Mouse (Mus musculus): ENCODE measurements at regions not wholly inside any gene's neighbourhood (a gene's known extent, or its start where the extent isn't known, plus 50 kb on each side); places are given as distances from the start of the nearest gene placed in this dataset.

DNA sequence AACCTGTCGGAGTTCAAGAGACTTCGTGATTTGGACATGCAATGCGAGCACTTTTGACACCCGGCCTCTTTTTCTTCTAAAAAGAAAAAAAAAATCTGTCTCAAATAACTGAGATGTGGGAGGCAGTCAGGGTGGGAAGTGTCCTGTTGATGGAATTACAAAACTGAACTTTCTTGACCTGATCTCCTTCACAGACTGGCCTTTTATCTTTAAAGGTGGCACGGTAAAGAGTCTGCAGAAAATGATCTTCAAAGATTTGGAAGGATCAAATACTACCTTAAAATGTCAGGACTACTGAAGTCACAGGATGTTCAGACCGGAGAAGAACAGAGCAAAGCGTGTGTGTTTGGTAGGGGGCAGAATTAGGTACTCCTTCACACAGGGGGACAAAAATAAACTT, 248.0 kb upstream of the Usp25 start:
- Histone ChIP-seq H3K4me3 (no peak overlapping the region), H3K9me3 (no peaks in the 10 kb centered on the region), H3K27me3 (replicated peaks) (no peaks in the 10 kb centered on the region), H3K4me2 (no peak overlapping the region), H3K9ac (no peak overlapping the region), H3K4me1 (peaks cover 17% of the 10 kb centered on the region), H3K36me3 (no peaks in the 10 kb centered on the region), H3K27ac (replicated peaks) (no peak overlapping the region)
- no peak for ATAC-seq (ENCODE audit: extremely low read depth, insufficient number of reproducible peaks, low FRiP score, low TSS enrichment)
- WGBS, result 45% methylated on average over 7 of the region's 7 CpGs

DNA sequence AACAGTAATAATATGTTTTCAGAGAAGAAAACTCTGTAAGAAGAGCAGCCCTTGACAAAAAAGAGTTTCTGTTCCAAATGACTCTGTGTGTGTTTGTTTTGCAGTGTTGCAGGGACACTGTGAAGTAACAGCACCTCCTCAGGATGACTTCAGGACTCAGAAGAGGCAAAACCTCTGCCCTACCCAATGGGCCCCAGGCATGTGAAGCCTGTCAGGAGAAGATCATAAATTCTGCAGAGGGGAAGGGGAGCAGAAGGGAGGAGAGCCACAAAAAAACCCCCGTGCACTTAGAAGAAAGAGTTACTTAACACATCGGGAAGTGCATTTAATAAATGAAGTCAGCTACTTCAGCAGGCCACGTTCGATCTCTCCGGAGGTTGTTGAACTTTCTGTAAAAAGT, 248.5 kb upstream of the Usp25 start:
- Histone ChIP-seq H3K4me3 (no peak overlapping the region), H3K36me3 (no peaks in the 10 kb centered on the region), H3K27me3 (replicated peaks) (no peaks in the 10 kb centered on the region), H3K4me1 (peaks cover 17% of the 10 kb centered on the region), H3K9me3 (no peaks in the 10 kb centered on the region), H3K27ac (replicated peaks) (no peak overlapping the region), H3K4me2 (no peak overlapping the region), H3K9ac (no peak overlapping the region)
- no peak for ATAC-seq (ENCODE audit: extremely low read depth, insufficient number of reproducible peaks, low FRiP score, low TSS enrichment)
- WGBS, result 65% methylated on average over 5 of the region's 5 CpGs

DNA sequence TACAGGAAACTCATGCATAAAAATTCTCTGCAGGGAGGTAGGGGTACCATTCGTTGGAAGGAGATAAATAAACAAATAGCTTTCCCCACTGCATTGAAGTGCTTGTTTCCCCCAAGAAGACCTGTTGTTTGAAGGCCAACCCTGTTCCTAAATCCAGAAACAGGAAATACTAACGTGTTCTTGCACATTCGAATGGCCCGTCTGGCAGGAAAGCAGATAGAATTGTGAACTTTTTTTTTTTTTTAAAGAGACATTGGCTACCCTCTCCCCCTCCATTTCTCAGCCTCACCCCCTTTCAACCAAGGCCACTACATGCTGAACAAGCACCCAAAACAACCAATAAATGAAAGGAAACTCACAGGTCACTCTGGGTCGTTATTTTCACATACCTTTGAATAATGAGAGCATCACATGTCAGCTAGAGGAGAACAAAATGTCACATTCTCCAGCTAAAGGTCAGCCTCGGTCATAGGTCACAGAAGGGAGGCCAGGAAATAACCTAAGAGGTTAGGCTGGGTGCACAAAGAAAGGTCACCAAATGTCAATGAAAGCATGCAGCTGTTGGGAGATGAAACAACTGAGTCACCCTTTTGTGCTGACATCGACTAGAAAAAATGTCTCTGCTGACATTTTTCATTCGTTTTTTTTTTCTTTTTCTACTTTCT, 250.8 kb upstream of the Usp25 start:
- no peak overlapping the region for H3K4me2 ChIP-seq
- no peak overlapping the region for H3K27ac ChIP-seq (replicated peaks)
- no peaks in the 10 kb centered on the region for H3K9me3 ChIP-seq
- no peaks in the 10 kb centered on the region for H3K27me3 ChIP-seq (replicated peaks)
- H3K9ac ChIP-seq, result no peak overlapping the region
- no peaks in the 10 kb centered on the region for H3K36me3 ChIP-seq
- WGBS, result 28% methylated on average over 8 of the region's 8 CpGs
- H3K4me3 ChIP-seq, result no peak overlapping the region
- ATAC-seq (ENCODE audit: extremely low read depth, insufficient number of reproducible peaks, low FRiP score, low TSS enrichment), result no peak
- H3K4me1 ChIP-seq, result peaks cover 17% of the 10 kb centered on the region

DNA sequence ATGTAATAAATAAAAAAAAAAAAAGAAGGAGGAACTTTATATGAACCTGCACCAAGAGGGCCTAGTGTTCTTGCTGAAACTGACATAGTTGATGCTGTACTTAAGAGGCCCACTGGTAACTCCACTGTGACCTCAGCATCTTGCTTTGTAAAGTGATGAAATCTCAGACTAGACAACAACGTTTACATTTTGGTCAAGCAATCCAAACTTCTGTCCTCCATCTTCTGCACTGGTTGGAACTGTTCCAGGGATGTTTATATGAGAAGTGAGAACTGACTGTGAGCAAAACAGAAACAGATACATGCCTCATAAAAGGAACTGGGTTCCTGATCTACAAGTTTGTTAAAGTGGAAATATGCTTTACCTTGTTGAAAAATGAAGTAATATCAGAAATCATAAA, 251.7 kb upstream of the Usp25 start:
- no peak overlapping the region for H3K27ac ChIP-seq (replicated peaks)
- peaks cover 17% of the 10 kb centered on the region for H3K4me1 ChIP-seq
- no peak overlapping the region for H3K4me3 ChIP-seq
- no peak overlapping the region for H3K9ac ChIP-seq
- no peaks in the 10 kb centered on the region for H3K27me3 ChIP-seq (replicated peaks)
- H3K36me3 ChIP-seq, result no peaks in the 10 kb centered on the region
- ATAC-seq (ENCODE audit: extremely low read depth, insufficient number of reproducible peaks, low FRiP score, low TSS enrichment), result no peak
- no peak overlapping the region for H3K4me2 ChIP-seq
- WGBS, result 52% methylated on average over 1 of the region's 1 CpGs
- H3K9me3 ChIP-seq, result no peaks in the 10 kb centered on the region

DNA sequence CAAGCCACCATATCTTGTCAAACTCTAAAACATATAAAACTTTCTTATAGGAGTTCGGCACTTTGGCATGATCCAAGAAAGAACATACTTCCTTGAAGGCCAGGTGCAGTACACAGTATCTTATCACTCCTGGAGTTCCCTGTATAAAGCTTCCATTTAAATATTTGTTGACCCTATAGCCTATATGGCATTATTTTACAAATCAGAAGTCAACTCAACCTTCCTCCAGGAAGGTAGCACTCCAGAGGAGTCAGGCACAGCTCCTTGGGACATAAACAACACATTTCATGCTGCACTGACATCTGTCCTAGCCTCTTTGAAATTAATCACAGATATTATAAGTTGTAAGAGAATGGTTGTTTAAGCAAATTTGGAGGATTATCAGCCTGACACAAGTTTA, 252.5 kb upstream of the Usp25 start:
- no peak overlapping the region for H3K4me3 ChIP-seq
- no peak for ATAC-seq (ENCODE audit: extremely low read depth, insufficient number of reproducible peaks, low FRiP score, low TSS enrichment)
- no peak overlapping the region for H3K27ac ChIP-seq (replicated peaks)
- no peaks in the 10 kb centered on the region for H3K36me3 ChIP-seq
- no peak overlapping the region for H3K4me2 ChIP-seq
- no peaks in the 10 kb centered on the region for H3K27me3 ChIP-seq (replicated peaks)
- no peak overlapping the region for H3K9ac ChIP-seq
- peaks cover 12% of the 10 kb centered on the region; the same call in 1 of the 2 replicates for H3K4me1 ChIP-seq
- 74% methylated on average over 1 of the region's 1 CpGs for WGBS
- no peaks in the 10 kb centered on the region for H3K9me3 ChIP-seq

DNA sequence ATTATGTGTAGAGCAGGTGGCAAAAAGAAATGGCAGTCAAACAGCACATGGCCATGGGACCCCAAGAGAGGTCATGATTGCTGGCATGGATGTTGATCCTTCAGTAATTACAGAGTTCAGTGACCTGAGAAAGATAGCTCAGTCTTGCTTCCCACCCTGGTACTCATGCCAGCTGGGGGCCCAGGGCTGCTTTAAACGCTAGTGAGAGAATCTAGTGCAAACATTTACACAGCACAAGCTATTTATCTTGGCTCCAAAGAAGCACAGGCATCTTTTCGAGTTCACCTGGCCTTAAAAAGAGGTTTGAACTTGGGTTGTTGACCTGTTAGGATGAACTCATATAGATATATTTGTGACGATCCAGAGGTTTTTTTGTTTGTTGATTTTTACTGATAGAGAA, 258.6 kb upstream of the Usp25 start:
- 43% methylated on average over 3 of the region's 3 CpGs for WGBS
- no peaks in the 10 kb centered on the region for H3K4me1 ChIP-seq
- no peak for ATAC-seq (ENCODE audit: extremely low read depth, insufficient number of reproducible peaks, low FRiP score, low TSS enrichment)
- no peak overlapping the region for H3K9ac ChIP-seq
- H3K4me2 ChIP-seq, result no peak overlapping the region
- H3K27me3 ChIP-seq (replicated peaks), result no peaks in the 10 kb centered on the region
- H3K27ac ChIP-seq (replicated peaks), result no peak overlapping the region
- no peaks in the 10 kb centered on the region for H3K36me3 ChIP-seq
- no peak overlapping the region for H3K4me3 ChIP-seq
- H3K9me3 ChIP-seq, result no peaks in the 10 kb centered on the region

DNA sequence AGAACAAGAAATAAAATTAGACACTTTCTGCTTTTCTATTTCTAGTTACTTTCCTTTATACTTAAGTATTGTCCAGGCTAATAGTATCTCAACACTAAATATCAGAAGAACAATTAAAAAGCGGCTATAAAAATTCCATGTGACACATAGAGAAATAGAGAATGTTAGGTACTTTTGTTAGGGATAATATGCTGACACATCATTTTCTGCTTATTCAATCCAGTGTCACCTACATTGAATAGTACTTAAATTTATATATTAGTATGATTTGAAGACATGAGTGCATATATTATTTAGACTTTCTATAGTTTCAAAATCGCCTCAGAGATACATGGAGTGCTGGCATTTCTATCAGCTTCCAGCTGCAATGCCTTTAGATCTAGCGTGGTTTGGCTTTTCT, 267.1 kb upstream of the Usp25 start:
- H3K4me3 ChIP-seq, result no peak overlapping the region
- WGBS, result 87% methylated on average over 3 of the region's 3 CpGs
- no peaks in the 10 kb centered on the region for H3K9me3 ChIP-seq
- H3K27ac ChIP-seq (replicated peaks), result no peak overlapping the region
- H3K4me2 ChIP-seq, result no peak overlapping the region
- ATAC-seq (ENCODE audit: extremely low read depth, insufficient number of reproducible peaks, low FRiP score, low TSS enrichment), result no peak
- H3K27me3 ChIP-seq (replicated peaks), result no peaks in the 10 kb centered on the region
- H3K4me1 ChIP-seq, result no peaks in the 10 kb centered on the region
- H3K36me3 ChIP-seq, result no peaks in the 10 kb centered on the region
- no peak overlapping the region for H3K9ac ChIP-seq

DNA sequence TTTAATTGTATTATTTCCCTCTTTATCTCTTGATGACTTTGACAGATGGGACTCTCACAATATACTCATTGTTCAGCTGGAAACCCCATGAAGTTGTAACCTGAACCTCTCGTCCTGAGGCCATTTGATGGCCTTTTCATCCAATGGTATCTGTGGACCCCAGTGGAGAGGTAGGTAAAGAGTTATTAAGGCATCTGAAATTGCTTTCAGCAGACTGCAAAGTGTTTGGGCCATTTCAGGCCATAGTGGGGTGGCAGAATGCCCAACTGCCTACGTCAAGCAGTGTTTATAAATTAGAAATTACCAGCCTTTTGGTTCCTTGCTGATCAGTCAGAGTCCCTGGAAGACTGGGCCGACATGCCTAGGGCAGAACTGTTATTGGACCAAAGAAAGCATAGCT, 272.4 kb upstream of the Usp25 start:
- 70% methylated on average over 3 of the region's 3 CpGs for WGBS

DNA sequence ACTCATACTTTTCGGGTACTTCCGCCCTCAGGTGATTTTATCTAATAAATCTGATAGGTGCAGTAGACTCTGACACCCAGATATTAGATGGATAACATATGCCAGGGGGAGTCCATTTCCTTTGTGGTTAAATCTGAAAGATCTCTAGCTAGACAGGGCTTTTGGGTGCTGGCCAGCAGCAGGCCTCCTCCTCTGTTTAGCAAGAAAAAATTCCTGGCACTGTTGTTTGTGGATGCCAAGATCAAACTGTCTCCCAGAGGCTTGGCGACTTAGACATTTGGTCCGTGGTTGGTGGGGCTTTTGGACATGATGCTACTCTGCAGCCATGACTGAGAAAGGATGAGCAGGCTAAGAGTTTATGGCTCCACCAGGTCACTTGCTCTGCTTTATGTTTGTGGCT, 287.5 kb upstream of the Usp25 start:
- no peaks in the 10 kb centered on the region for H3K27me3 ChIP-seq (replicated peaks)
- H3K4me1 ChIP-seq, result no peaks in the 10 kb centered on the region
- no peak for ATAC-seq (ENCODE audit: extremely low read depth, insufficient number of reproducible peaks, low FRiP score, low TSS enrichment)
- no peak overlapping the region for H3K27ac ChIP-seq (replicated peaks)
- no peak overlapping the region for H3K9ac ChIP-seq
- no peak overlapping the region for H3K4me2 ChIP-seq
- H3K9me3 ChIP-seq, result no peaks in the 10 kb centered on the region; the same call in 1 of the 2 replicates
- 71% methylated on average over 4 of the region's 4 CpGs for WGBS
- no peak overlapping the region for H3K4me3 ChIP-seq
- H3K36me3 ChIP-seq, result no peaks in the 10 kb centered on the region

More for the DNA sequence above, 272.4 kb upstream of the Usp25 start:
- no peaks in the 10 kb centered on the region for H3K27me3 ChIP-seq (replicated peaks)
- no peaks in the 10 kb centered on the region for H3K4me1 ChIP-seq
- no peaks in the 10 kb centered on the region for H3K36me3 ChIP-seq
- no peak overlapping the region for H3K4me2 ChIP-seq
- no peak overlapping the region for H3K4me3 ChIP-seq
- no peak overlapping the region for H3K9ac ChIP-seq
- H3K9me3 ChIP-seq, result no peaks in the 10 kb centered on the region
- ATAC-seq (ENCODE audit: extremely low read depth, insufficient number of reproducible peaks, low FRiP score, low TSS enrichment), result no peak
- no peak overlapping the region for H3K27ac ChIP-seq (replicated peaks)

DNA sequence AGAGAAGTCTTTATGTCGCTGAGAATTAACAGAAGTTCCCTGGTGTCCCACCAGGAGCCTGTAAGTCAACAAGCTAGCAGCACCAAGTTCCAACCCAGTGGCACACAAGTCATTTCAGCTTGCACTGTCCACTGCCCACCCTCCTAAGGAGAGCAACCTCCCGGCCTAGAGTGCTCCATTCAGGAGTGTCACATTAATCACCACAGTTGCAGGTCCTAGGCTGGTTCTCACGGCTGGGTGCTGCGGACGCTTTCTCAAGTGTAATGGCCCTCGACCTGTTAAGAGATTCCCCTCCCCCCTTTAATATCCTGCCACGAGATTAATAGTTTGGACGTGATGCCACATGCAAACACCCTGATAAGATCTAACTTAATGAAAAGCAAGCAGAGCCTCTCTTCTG, 288.2 kb upstream of the Usp25 start:
- H3K27me3 ChIP-seq (replicated peaks), result no peaks in the 10 kb centered on the region
- no peak overlapping the region for H3K4me3 ChIP-seq
- H3K9me3 ChIP-seq, result no peaks in the 10 kb centered on the region
- no peaks in the 10 kb centered on the region for H3K4me1 ChIP-seq
- ATAC-seq (ENCODE audit: extremely low read depth, insufficient number of reproducible peaks, low FRiP score, low TSS enrichment), result no peak
- WGBS, result 55% methylated on average over 8 of the region's 8 CpGs
- no peaks in the 10 kb centered on the region for H3K36me3 ChIP-seq
- no peak overlapping the region for H3K4me2 ChIP-seq
- H3K27ac ChIP-seq (replicated peaks), result no peak overlapping the region
- no peak overlapping the region for H3K9ac ChIP-seq

DNA sequence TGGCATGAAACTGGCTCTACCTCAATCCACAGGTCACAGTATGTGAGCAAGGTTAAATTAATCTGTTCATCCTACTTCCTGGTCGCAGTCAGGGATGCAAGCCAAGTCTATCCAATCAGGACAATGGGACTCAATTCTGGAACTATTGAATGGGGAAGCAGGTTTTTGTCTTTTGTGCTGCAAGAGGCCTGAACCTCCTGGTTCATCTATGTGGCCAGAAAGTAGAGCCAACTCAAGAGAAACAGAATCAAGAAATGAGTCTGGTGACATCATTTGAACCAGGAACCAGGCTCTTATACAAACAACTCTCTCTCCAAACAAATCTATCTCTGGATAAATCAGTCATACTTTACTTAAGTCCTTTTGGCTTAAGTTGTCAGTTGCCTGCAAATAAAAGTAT, 294.7 kb upstream of the Usp25 start:
- ATAC-seq (ENCODE audit: extremely low read depth, insufficient number of reproducible peaks, low FRiP score, low TSS enrichment), result no peak

DNA sequence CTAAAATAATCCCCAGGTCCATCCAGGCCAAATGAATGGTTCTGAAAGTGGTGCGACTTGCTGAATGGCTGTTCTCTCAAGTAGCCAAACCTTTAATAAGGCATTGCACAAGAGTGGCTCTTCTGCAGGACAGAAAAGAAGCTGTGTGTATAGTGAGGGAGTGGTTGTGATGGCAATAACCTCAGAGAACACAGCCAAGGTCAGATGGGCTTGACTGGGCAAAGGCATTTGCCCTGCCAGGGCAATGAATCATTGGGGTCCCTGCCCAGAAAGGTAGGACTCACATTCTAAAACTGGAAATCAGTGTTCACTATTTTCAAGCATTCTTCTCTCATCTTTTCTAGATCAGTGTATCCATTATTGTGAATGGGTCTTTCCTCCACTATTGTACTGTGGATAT, 295.4 kb upstream of the Usp25 start:
- ATAC-seq (ENCODE audit: extremely low read depth, insufficient number of reproducible peaks, low FRiP score, low TSS enrichment), result no peak
- H3K4me2 ChIP-seq, result no peak overlapping the region
- WGBS, result 77% methylated on average over 1 of the region's 1 CpGs
- H3K27me3 ChIP-seq (replicated peaks), result no peaks in the 10 kb centered on the region
- H3K36me3 ChIP-seq, result no peaks in the 10 kb centered on the region
- no peak overlapping the region for H3K27ac ChIP-seq (replicated peaks)
- H3K4me3 ChIP-seq, result no peak overlapping the region
- no peaks in the 10 kb centered on the region for H3K4me1 ChIP-seq
- H3K9ac ChIP-seq, result no peak overlapping the region
- no peaks in the 10 kb centered on the region for H3K9me3 ChIP-seq

More for the DNA sequence above, 294.7 kb upstream of the Usp25 start:
- no peaks in the 10 kb centered on the region for H3K4me1 ChIP-seq
- H3K4me2 ChIP-seq, result no peak overlapping the region
- H3K36me3 ChIP-seq, result no peaks in the 10 kb centered on the region
- no peaks in the 10 kb centered on the region for H3K27me3 ChIP-seq (replicated peaks)
- no peak overlapping the region for H3K9ac ChIP-seq
- no peak overlapping the region for H3K27ac ChIP-seq (replicated peaks)
- no peak overlapping the region for H3K4me3 ChIP-seq
- whole genome bisulfite sequencing, result 82% methylated on average over 1 of the region's 1 CpGs
- H3K9me3 ChIP-seq, result no peaks in the 10 kb centered on the region
